Mouse (Mus musculus) cerebellum, adult 2 months (tissue): ENCODE data around the gene Agbl5.

ENCODE experiments used
- CTCF ChIP-seq: fragments of 200-500 bp; IDR thresholded peaks from 2 replicates; pipeline ENCODE4 v1.5.1; 2011; ENCODE audit warnings: low read depth, mild to moderate bottlenecking, control low read depth, low read length, moderate library complexity, borderline replicate concordance; ENCODE audit not compliant: insufficient read depth
- POLR2A ChIP-seq: fragments of 200-500 bp; IDR thresholded peaks from 2 replicates; pipeline ENCODE4 v1.6.1; 2011; ENCODE audit warnings: low read length, control low read depth, borderline replicate concordance; ENCODE audit not compliant: insufficient read depth

- TF ChIP-seq CTCF, result no peak
- no peak for TF ChIP-seq POLR2A
Measured at GRCm38 (mm10) chr5:30922581-30923041, 34.1 kb downstream of the Agbl5 start.
